Mouse (Mus musculus) central nervous system, embryonic 14 days (tissue): ENCODE measurements around the gene Rpl41. TPM values are rescaled to one million over a fixed set of nuclear protein-coding genes. Genes with fewer than 3 reads are reported as not detected.

Experiments used
- polyA plus RNA-seq: library from polyadenylated mRNA; depleted of rRNA; stranded (reverse); fragments of >200 nt; gene quantifications from 2 replicates; pipeline ENCODE4 v1.2.3, GENCODE M21; 2012; rRNA removed

Rpl41 gene
- 3,335 and 3,553 TPM in 2 replicates for polyA plus RNA-seq

GRCm38 (mm10) chr10:128548947-128549681, at the start of gene Rpl41:
TSS of gene Rpl41 (minus strand) at chr10:128549305.

GRCm38 (mm10) chr10:128589464-128590192, 40.5 kb upstream of the Rpl41 start, which contains the start of gene Erbb3:
TSS of gene Erbb3 (minus strand) at chr10:128589652.

GRCm38 (mm10) chr10:128565788-128566531, 16.9 kb upstream of the Rpl41 start, which contains the start of gene Pa2g4:
TSS of gene Pa2g4 (minus strand) at chr10:128565987.

GRCm38 (mm10) chr10:128547361-128548032, 1.6 kb downstream of the Rpl41 start, which contains the start of gene Zc3h10:
TSS of gene Zc3h10 (minus strand) at chr10:128547774.

GRCm38 (mm10) chr10:128525671-128526308, 23.3 kb downstream of the Rpl41 start, which contains the start of gene Esyt1:
TSS of gene Esyt1 (minus strand) at chr10:128525871.

GRCm38 (mm10) chr10:128498590-128498989, 50.5 kb downstream of the Rpl41 start, which contains the start of gene Myl6b:
TSS of gene Myl6b (minus strand) at chr10:128498685.

Other genes with a start within 250 kb of the Rpl41 start
- 44.2 and 45.9 TPM in 2 replicates for gene Pan2, start 246.0 kb downstream of the Rpl41 start, polyA plus RNA-seq
- gene Cnpy2, start 226.8 kb downstream of the Rpl41 start, polyA plus RNA-seq, result 110 and 127 TPM in 2 replicates
- 172 and 176 TPM in 2 replicates for gene Cs, start 211.6 kb downstream of the Rpl41 start, polyA plus RNA-seq
- 77.1 and 77.4 TPM in 2 replicates for gene Coq10a, start 180.3 kb downstream of the Rpl41 start, polyA plus RNA-seq
- 47.3 and 49.7 TPM in 2 replicates for gene Ankrd52, start 172.2 kb downstream of the Rpl41 start, polyA plus RNA-seq
- 0.10 and 0.28 TPM in 2 replicates for gene Slc39a5, start 148.1 kb downstream of the Rpl41 start, polyA plus RNA-seq
- gene Nabp2, start 137.8 kb downstream of the Rpl41 start, polyA plus RNA-seq, result 94.8 and 115 TPM in 2 replicates
- gene Rnf41, start 137.6 kb downstream of the Rpl41 start, polyA plus RNA-seq, result 62.8 and 67.8 TPM in 2 replicates
- 361 and 409 TPM in 2 replicates for gene Smarcc2, start 90.1 kb downstream of the Rpl41 start, polyA plus RNA-seq
- 1,386 and 1,494 TPM in 2 replicates for gene Myl6, start 55.2 kb downstream of the Rpl41 start, polyA plus RNA-seq
- 30.5 and 38.6 TPM in 2 replicates for gene Myl6b, start 50.6 kb downstream of the Rpl41 start, polyA plus RNA-seq
- 16.6 and 28.0 TPM in 2 replicates for gene Esyt1, start 23.4 kb downstream of the Rpl41 start, polyA plus RNA-seq
- 18.2 and 19.1 TPM in 2 replicates for gene Zc3h10, start 1.5 kb downstream of the Rpl41 start, polyA plus RNA-seq
- 155 and 169 TPM in 2 replicates for gene Pa2g4, start 16.7 kb upstream of the Rpl41 start, polyA plus RNA-seq
- 0.85 and 5.3 TPM in 2 replicates for gene Erbb3, start 40.3 kb upstream of the Rpl41 start, polyA plus RNA-seq
- gene Rps26, start 77.4 kb upstream of the Rpl41 start, polyA plus RNA-seq, result 1,129 and 1,158 TPM in 2 replicates
- gene Ikzf4, start 96.7 kb upstream of the Rpl41 start, polyA plus RNA-seq, result 20.6 and 21.6 TPM in 2 replicates
- 11.9 and 12.8 TPM in 2 replicates for gene Suox, start 124.8 kb upstream of the Rpl41 start, polyA plus RNA-seq
- 99.1 and 109 TPM in 2 replicates for gene Rab5b, start 147.0 kb upstream of the Rpl41 start, polyA plus RNA-seq
- 0.32 and 2.9 TPM in 2 replicates for gene Pmel, start 154.9 kb upstream of the Rpl41 start, polyA plus RNA-seq
- 42.0 and 48.0 TPM in 2 replicates for gene Cdk2, start 155.7 kb upstream of the Rpl41 start, polyA plus RNA-seq
- gene Dgka, start 195.6 kb upstream of the Rpl41 start, polyA plus RNA-seq, result 9.1 and 13.5 TPM in 2 replicates
- 67.1 and 67.8 TPM in 2 replicates for gene Pym1, start 198.6 kb upstream of the Rpl41 start, polyA plus RNA-seq
- gene Mmp19, start 241.6 kb upstream of the Rpl41 start, polyA plus RNA-seq, result 0.69 and 0.94 TPM in 2 replicates